Mouse (Mus musculus) gastrocnemius, adult 18-20 months (tissue): ENCODE data around the gene Tox2. TPM values are rescaled to one million over a fixed set of nuclear protein-coding genes. Genes with fewer than 3 reads are reported as not detected.

Experiments used
- DNase-seq: peaks from one replicate; pipeline ENCODE4 v3.0.0; 2021; ENCODE audit warnings: low spot score
- total RNA-seq, 2 experiments: library from RNA; stranded (reverse); gene quantifications; 2 replicates each; pipeline ENCODE4 v1.2.3; 2021

Tox2 gene
- total RNA-seq, 2 experiments from 2014 or later: 0.09 to 0.26 TPM

DNA sequence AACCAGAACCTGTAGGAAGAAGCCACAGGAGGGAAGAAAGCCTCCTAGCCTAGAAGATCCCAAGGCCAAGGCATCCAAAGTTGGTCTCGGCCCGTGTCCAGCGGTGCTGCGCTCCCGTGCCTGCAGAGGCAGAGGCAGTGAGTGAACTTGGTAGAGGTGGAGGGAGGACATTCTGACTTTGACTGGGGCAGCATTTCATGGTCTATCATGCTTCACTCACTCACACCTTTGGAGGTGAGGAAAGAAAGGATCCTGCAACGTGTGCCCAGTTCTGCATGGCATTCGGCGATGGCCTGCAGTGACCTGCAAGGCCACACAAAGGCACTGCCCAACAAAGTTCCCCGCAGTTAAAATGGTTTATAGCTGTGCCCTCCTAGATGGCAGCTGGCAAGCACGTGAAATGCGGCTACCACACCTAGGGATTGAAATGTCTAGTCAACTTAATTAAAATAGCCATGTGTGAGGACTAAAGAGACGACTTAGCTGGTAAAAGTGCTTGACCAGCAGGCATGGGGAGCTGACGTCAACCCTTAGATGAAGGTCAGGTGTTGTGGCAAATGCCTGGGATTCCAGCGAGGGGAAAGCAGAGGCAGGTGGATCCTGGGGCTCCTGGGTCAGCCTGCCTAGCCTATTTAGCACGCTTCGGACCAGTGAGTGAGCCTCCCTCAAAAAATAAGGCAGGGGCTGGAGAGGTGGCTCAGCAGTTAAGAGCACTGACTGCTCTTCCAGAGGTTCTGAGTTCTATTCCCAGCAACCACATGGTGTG lies 158.1 kb downstream of the Tox2 start:
- DNase-seq: no peak

GRCm38 (mm10) chr2:163362940-163363921 lies 160.3 kb downstream of the Tox2 start:
- DNase-seq: peak; percentile 79

- DNase-seq: no peak
These were observed 162.0 kb downstream of the Tox2 start for GRCm38 (mm10) chr2:163364785-163365541.

- no peak for DNase-seq
These were observed 167.2 kb downstream of the Tox2 start for GRCm38 (mm10) chr2:163370175-163370574.

- DNase-seq: no peak
These were observed 169.7 kb downstream of the Tox2 start for GRCm38 (mm10) chr2:163372627-163373026.

Other genes with a start within 250 kb of the Tox2 start
- not detected for gene Sgk2, start 215.8 kb upstream of the Tox2 start, total RNA-seq
- gene Ift52, start 185.8 kb upstream of the Tox2 start, total RNA-seq: 10 to 100 TPM; 15.7 to 16.7 TPM
- gene Mybl2, start 148.4 kb upstream of the Tox2 start, total RNA-seq: under 1 TPM; 0.12 to 0.25 TPM
- not detected for gene Gtsf1l, start 115.3 kb upstream of the Tox2 start, total RNA-seq
- gene Jph2, start 194.9 kb downstream of the Tox2 start, total RNA-seq: 100 to 1,000 TPM; 401 to 487 TPM
- 10 to 100 TPM; 31.4 to 38.1 TPM for gene Oser1, start 221.6 kb downstream of the Tox2 start, total RNA-seq
- under 1 TPM in 1 of 2 experiments, not detected in 1; 0.21 TPM for gene Gdap1l1, start 235.4 kb downstream of the Tox2 start, total RNA-seq